Mouse (Mus musculus) bone marrow, adult 2 months (tissue): ENCODE results near the gene Birc2. TPM values are rescaled to one million over a fixed set of nuclear protein-coding genes. Genes with fewer than 3 reads are reported as not detected.

Source experiments
- H3K27ac ChIP-seq: fragments of 200-500 bp; 2 replicates; pipeline ENCODE4 v1.5.1; 2012; ENCODE audit warnings: low read depth, mild to moderate bottlenecking, control low read depth, inconsistent platforms, low read length; ENCODE audit not compliant: control insufficient read depth, poor library complexity, insufficient read depth
- H3K4me1 ChIP-seq: fragments of 200-500 bp; 2 replicates; pipeline ENCODE4 v1.6.1; 2011; ENCODE audit warnings: low read length; ENCODE audit not compliant: control insufficient read depth, insufficient read depth
- H3K4me3 ChIP-seq: fragments of 200-500 bp; replicated peaks from 2 replicates; pipeline ENCODE3; 2011; ENCODE audit warnings: mild to moderate bottlenecking, low read depth, low read length, control low read depth; ENCODE audit not compliant: control insufficient read depth
- CTCF ChIP-seq: fragments of 200-500 bp; IDR thresholded peaks from 2 replicates; pipeline ENCODE4 v1.5.1; 2011; ENCODE audit warnings: low read length, control low read depth; ENCODE audit not compliant: control insufficient read depth, insufficient read depth
- POLR2A ChIP-seq: fragments of 200-500 bp; IDR thresholded peaks from 2 replicates; pipeline ENCODE4 v1.6.1; 2011; ENCODE audit warnings: low read depth, mild to moderate bottlenecking, control low read depth, low read length, borderline replicate concordance; ENCODE audit not compliant: control insufficient read depth
- WGBS: fragments of 180-500 bp; shearing (Covaris S2); methylation state at CpG from one replicate; pipeline ENCODE4 v1.1.7; 2018; 5-methylcytosine and 5-hydroxymethylcytosine counted together
- polyA plus RNA-seq: library from polyadenylated mRNA; stranded (reverse); fragments of >200 nt; gene quantifications from 2 replicates; pipeline ENCODE4 v1.2.4, GENCODE M21; 2011; ENCODE audit warnings: low replicate concordance; ENCODE audit not compliant: missing spikeins, insufficient read depth, insufficient read length

Gene Birc2
- polyA plus RNA-seq, 1 experiment, result 41.1 TPM

GRCm38 (mm10) chr9:7852346-7853230 lies 15.7 kb upstream of the Birc2 start:
- 75% methylated on average over 4 of the region's 4 CpGs for WGBS

GRCm38 (mm10) chr9:7851841-7852240 lies 15.0 kb upstream of the Birc2 start:
- Histone ChIP-seq H3K4me3 (no peak overlapping the region), H3K27ac (no peak overlapping the region), H3K4me1 (no peaks in the 10 kb centered on the region)
- 88% methylated on average over 8 of the region's 8 CpGs for WGBS
- TF ChIP-seq CTCF, result no peak
- TF ChIP-seq POLR2A, result no peak

More at GRCm38 (mm10) chr9:7852346-7853230, 15.7 kb upstream of the Birc2 start:
- Histone ChIP-seq H3K27ac (no peak overlapping the region), H3K4me3 (no peak overlapping the region), H3K4me1 (no peaks in the 10 kb centered on the region)
- no peak for TF ChIP-seq CTCF
- no peak for TF ChIP-seq POLR2A

GRCm38 (mm10) chr9:7848191-7848590 lies 11.3 kb upstream of the Birc2 start:
- WGBS, result 91% methylated on average over 18 of the region's 18 CpGs
- H3K4me3 ChIP-seq, result no peak overlapping the region

DNA sequence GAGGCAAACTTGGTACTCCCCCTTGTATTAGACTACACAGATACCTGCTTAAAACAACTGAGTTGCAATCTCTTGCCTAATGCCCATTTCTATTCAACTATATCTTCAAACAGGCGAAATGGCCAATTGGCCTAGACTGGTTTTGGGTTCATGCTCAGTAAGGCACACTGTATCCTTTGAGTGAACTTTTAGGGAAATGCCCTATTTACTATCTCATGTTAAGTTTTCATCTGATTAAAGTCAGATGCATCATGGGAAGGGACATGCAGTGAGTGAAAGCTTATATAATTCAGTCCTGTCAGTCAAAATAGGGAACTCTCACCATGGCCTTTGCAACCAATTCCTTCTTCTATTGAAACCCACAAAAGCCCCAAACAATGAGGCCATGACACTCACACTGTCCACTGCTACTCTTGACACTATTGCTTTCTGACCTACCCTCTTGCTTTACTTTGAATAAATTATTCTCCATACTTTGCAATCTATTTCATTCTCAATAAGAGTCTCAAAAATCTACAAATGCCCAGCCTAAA lies 9.9 kb upstream of the Birc2 start:
- no peaks in the 10 kb centered on the region for H3K4me1 ChIP-seq
- H3K4me3 ChIP-seq, result no peak overlapping the region
- 70% methylated on average over 1 of the region's 1 CpGs for WGBS
- TF ChIP-seq CTCF (no peak), POLR2A (no peak)
- H3K27ac ChIP-seq, result no peak overlapping the region

More at GRCm38 (mm10) chr9:7848191-7848590, 11.3 kb upstream of the Birc2 start:
- TF ChIP-seq CTCF (no peak), POLR2A (no peak)
- H3K4me1 ChIP-seq, result no peaks in the 10 kb centered on the region
- H3K27ac ChIP-seq, result no peak overlapping the region

- Histone ChIP-seq H3K27ac (no peak overlapping the region), H3K4me1 (no peaks in the 10 kb centered on the region), H3K4me3 (no peak overlapping the region)
- no peak for TF ChIP-seq CTCF
- TF ChIP-seq POLR2A, result no peak
- WGBS, result 86% methylated on average over 4 of the region's 4 CpGs
These were observed 8.5 kb upstream of the Birc2 start for GRCm38 (mm10) chr9:7845216-7845895.

- H3K4me3 ChIP-seq, result no peak overlapping the region
- WGBS, result 84% methylated on average over 6 of the region's 6 CpGs
- H3K4me1 ChIP-seq, result no peaks in the 10 kb centered on the region
These were observed 4.4 kb upstream of the Birc2 start for GRCm38 (mm10) chr9:7841221-7841620.

GRCm38 (mm10) chr9:7837806-7838440 lies 1.1 kb upstream of the Birc2 start:
- Histone ChIP-seq H3K27ac (no peak overlapping the region), H3K4me3 (peak overlapping the region; percentile 42), H3K4me1 (peaks cover 1% of the 10 kb centered on the region)
- TF ChIP-seq CTCF (no peak), POLR2A (no peak)
- 36% methylated on average over 14 of the region's 14 CpGs for WGBS

More at GRCm38 (mm10) chr9:7841221-7841620, 4.4 kb upstream of the Birc2 start:
- no peak overlapping the region for H3K27ac ChIP-seq
- TF ChIP-seq CTCF (no peak), POLR2A (no peak)
